Mouse (Mus musculus) testis, adult 2 months (tissue): ENCODE measurements around the gene Qrich2. TPM values are rescaled to one million over a fixed set of nuclear protein-coding genes. Genes with fewer than 3 reads are reported as not detected.

Experiments used
- H3K27ac ChIP-seq: fragments of 200-500 bp; 2 replicates; pipeline ENCODE4 v1.5.1; 2012; ENCODE audit warnings: low read depth, low read length; ENCODE audit not compliant: control insufficient read depth, insufficient read depth
- H3K27me3 ChIP-seq: fragments of 200-500 bp; 2 replicates; pipeline ENCODE4 v1.6.1; 2012; ENCODE audit warnings: mild to moderate bottlenecking, low read length, moderate library complexity; ENCODE audit not compliant: control insufficient read depth, insufficient read depth
- H3K36me3 ChIP-seq: fragments of 200-500 bp; 2 replicates; pipeline ENCODE4 v1.6.1; 2012; ENCODE audit warnings: mild to moderate bottlenecking, low read length; ENCODE audit not compliant: control insufficient read depth, insufficient read depth
- H3K4me1 ChIP-seq: fragments of 200-500 bp; 2 replicates; pipeline ENCODE4 v1.6.1; 2012; ENCODE audit warnings: low read length; ENCODE audit not compliant: control insufficient read depth, insufficient read depth
- H3K4me3 ChIP-seq: fragments of 200-500 bp; 2 replicates; pipeline ENCODE4 v1.5.1; 2012; ENCODE audit warnings: low read depth, mild to moderate bottlenecking, low read length, moderate library complexity, mixed read lengths; ENCODE audit not compliant: control insufficient read depth
- CTCF ChIP-seq: fragments of 200-500 bp; IDR thresholded peaks from 2 replicates; pipeline ENCODE4 v1.5.1; 2012; ENCODE audit warnings: low read depth, mild to moderate bottlenecking, inconsistent platforms, low read length, moderate library complexity; ENCODE audit not compliant: control insufficient read depth, insufficient read depth, insufficient replicate concordance
- POLR2A ChIP-seq: fragments of 200-500 bp; IDR thresholded peaks from 2 replicates; pipeline ENCODE4 v1.6.1; 2012; ENCODE audit warnings: low read depth, mild to moderate bottlenecking, inconsistent platforms, low read length, moderate library complexity; ENCODE audit not compliant: control insufficient read depth
- polyA plus RNA-seq: library from polyadenylated mRNA; depleted of rRNA; stranded (reverse); fragments of >200 nt; gene quantifications from 2 replicates; pipeline ENCODE4 v1.2.3, GENCODE M21; 2012

Qrich2 gene
- polyA plus RNA-seq, 1 experiment, result 469 TPM

DNA sequence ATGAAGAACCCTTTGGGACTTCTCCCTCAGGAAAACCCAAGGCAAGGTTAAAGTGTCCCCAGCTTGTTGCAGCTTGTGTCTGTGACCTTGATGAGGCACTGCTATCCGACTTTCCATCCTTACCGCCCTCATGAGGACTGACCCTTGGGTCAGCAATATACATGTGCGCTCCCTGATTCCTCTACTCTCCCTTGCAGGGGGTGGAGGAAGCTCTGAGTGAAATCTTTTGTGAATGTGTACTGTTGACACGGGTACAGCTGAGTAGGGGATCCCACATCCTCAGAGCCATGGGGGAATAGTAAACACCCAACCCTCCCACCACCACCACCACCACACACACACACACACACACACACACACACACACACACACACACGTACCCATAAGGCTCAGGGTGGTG, 2.7 kb downstream of the Qrich2 start:
- TF ChIP-seq POLR2A, result no peak
- TF ChIP-seq CTCF, result no peak
- Histone ChIP-seq H3K36me3 (no peaks in the 10 kb centered on the region), H3K4me1 (no peaks in the 10 kb centered on the region; the same call in 1 of the 2 replicates), H3K27me3 (no peaks in the 10 kb centered on the region), H3K27ac (no peak overlapping the region), H3K4me3 (peak overlapping the region; percentile 86)

- TF ChIP-seq POLR2A, result no peak
- TF ChIP-seq CTCF, result no peak
- Histone ChIP-seq H3K4me3 (peak overlapping the region; percentile 86), H3K27ac (peak overlapping the region; percentile 90), H3K27me3 (no peaks in the 10 kb centered on the region), H3K36me3 (no peaks in the 10 kb centered on the region; the same call in 1 of the 2 replicates), H3K4me1 (no peaks in the 10 kb centered on the region; the same call in 1 of the 2 replicates)
Observed at GRCm38 (mm10) chr11:116459786-116460185, 6.3 kb downstream of the Qrich2 start.

DNA sequence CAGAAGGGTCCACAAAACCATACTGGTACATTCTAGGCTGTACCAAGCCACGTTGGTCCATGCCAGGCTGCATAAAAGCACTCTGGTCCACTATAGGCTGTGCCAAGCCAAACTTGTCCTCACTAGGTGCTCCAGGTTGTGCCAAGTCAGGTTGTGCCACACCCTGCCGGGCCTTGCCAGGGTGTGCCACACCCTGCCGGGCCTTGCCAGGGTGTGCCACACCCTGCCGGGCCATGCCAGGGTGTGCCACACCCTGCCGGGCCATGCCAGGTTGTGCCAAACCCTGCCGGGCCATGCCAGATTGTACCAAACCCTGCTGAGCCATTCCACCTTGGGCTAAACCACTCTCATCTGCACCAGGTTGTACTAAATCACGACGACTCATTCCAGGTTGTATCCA, 9.8 kb downstream of the Qrich2 start:
- Histone ChIP-seq H3K27ac (no peak overlapping the region), H3K36me3 (no peaks in the 10 kb centered on the region; the same call in 1 of the 2 replicates), H3K4me1 (no peaks in the 10 kb centered on the region; the same call in 1 of the 2 replicates), H3K4me3 (peak overlapping the region; percentile 5; the same call in 1 of the 2 replicates), H3K27me3 (no peaks in the 10 kb centered on the region)
- TF ChIP-seq CTCF (no peak), POLR2A (no peak)

DNA sequence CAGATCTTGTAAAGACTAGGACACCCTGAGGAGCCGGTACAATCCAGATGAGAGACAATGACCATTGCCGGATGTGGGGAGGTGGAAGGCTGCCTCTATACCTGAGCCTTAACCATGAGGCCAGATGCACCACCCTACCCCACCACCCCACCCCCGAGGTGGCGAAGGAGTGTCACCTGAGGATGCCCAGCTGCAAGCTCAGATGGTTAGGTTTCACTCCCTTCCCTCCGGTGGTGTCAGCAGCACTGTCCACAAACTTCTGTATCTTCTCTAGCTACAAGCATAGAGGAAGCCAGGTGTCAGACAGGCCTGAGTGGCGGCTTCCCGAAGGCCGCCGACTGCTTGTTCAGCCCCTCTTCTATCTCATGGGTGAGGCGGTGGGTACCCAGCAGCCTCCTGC, 12.2 kb downstream of the Qrich2 start:
- no peak overlapping the region for H3K27ac ChIP-seq
- no peaks in the 10 kb centered on the region for H3K27me3 ChIP-seq
- TF ChIP-seq CTCF (no peak), POLR2A (no peak)
- no peak overlapping the region for H3K4me3 ChIP-seq
- no peaks in the 10 kb centered on the region; the same call in 1 of the 2 replicates for H3K36me3 ChIP-seq
- no peaks in the 10 kb centered on the region; the same call in 1 of the 2 replicates for H3K4me1 ChIP-seq

GRCm38 (mm10) chr11:116449341-116449740, 16.7 kb downstream of the Qrich2 start:
- no peak for TF ChIP-seq CTCF
- no peak for TF ChIP-seq POLR2A
- H3K27ac ChIP-seq, result no peak overlapping the region

DNA sequence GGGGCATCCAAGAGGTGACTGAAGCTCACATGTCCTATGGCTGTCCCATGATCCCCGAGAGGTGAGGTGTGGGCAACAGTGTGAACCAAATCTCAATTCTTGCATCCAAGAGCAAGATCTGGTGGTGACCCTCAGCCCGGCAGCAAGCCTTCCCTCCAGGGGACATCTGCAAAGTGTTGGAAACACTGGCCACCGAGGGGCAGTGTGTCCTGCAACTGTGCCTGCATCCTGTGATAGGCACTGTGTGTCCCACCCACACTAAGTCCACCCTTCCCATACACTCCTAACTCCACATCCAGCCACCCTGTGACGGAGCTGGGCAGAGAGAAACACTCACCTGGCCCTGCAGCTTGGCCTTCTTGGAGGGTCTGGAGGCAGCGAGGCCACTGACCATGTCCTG, 18.2 kb downstream of the Qrich2 start:
- Histone ChIP-seq H3K4me1 (peaks cover 10% of the 10 kb centered on the region), H3K27me3 (no peaks in the 10 kb centered on the region), H3K4me3 (peak overlapping the region; percentile 43), H3K36me3 (no peaks in the 10 kb centered on the region), H3K27ac (no peak overlapping the region)
- TF ChIP-seq CTCF, result peak; percentile 3; the same call in 1 of the 2 replicates
- TF ChIP-seq POLR2A, result no peak

More at GRCm38 (mm10) chr11:116449341-116449740, 16.7 kb downstream of the Qrich2 start:
- H3K4me3 ChIP-seq, result no peak overlapping the region
- no peaks in the 10 kb centered on the region for H3K36me3 ChIP-seq
- no peaks in the 10 kb centered on the region for H3K27me3 ChIP-seq
- peaks cover 10% of the 10 kb centered on the region for H3K4me1 ChIP-seq

DNA sequence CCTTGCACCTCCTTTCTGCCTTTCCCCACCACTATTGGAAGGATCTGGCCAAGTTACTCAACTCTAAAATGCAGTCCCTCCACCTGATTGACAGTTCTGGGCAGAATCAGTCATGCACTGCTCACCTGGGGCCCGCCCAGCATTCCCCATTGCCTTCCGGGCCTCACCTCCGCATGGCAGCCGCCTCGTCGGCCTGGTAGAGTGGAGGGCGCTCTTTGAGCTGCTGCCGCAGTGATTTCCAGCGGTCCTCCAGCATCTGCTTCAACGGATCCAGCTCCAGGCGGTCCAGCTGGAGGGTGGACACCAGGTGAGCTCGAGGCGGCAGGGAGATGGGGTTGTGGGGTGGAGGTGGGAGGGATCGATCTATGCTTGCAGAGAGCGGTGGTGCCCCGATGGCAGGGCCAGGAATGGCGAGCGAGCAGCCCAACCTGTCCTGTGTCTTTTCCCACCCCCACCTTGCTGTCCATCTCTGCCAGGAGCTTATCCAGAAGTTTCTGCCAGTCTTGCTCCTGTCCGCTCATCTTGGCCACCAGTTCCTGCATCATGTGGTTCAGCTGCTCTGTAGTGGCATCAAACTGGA, 19.6 kb downstream of the Qrich2 start:
- H3K27me3 ChIP-seq, result no peaks in the 10 kb centered on the region
- peaks cover 10% of the 10 kb centered on the region for H3K4me1 ChIP-seq
- no peak overlapping the region for H3K27ac ChIP-seq
- peak overlapping the region; percentile 55 for H3K4me3 ChIP-seq
- no peaks in the 10 kb centered on the region for H3K36me3 ChIP-seq
- TF ChIP-seq CTCF (no peak), POLR2A (no peak)
